Mouse (Mus musculus): Measurements from ENCODE around the gene Zfp873.
"Not testable (repeated sequence)": the region's sequence is repeated elsewhere in the genome, so short reads cannot be mapped to it uniquely, and the experiment has no call there.

Zfp873 gene

GRCm38 (mm10) chr10:82047597-82048459 lies at the start of gene Zfp873:
Gene Zfp873 (plus strand): TSS chr10:82048123.
- in situ Hi-C loops (cut with MboI, MseI): loop anchor here (5.0 kb wide), 1 partner anchor 814 kb away; no protein-coding TSS in a partner anchor

DNA sequence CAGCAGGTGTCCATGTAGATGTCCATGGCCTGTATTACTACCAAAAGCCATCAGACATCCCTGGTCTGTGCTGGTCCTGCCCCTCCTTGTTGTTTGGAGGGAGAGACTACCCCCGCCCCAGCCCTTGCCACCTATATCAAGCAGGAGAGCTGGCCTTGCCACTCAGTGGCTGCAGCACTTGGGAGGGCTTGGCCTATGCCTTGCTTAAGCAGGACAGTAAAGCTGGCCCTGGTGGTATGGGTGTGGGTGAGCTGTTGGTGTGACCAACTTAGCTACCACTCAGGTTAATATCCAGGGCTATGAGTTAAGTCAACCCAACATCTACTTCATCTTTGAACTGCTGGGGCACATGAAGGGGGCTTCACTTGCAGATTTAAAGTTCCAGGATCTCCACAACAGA lies 44.7 kb upstream of the Zfp873 start:
- in situ Hi-C loops (cut with MboI, MseI): loop anchor here (5.0 to 10.0 kb wide), 2 partner anchors 49 to 138 kb away; partner anchors contain the start of gene Gm32687

DNA sequence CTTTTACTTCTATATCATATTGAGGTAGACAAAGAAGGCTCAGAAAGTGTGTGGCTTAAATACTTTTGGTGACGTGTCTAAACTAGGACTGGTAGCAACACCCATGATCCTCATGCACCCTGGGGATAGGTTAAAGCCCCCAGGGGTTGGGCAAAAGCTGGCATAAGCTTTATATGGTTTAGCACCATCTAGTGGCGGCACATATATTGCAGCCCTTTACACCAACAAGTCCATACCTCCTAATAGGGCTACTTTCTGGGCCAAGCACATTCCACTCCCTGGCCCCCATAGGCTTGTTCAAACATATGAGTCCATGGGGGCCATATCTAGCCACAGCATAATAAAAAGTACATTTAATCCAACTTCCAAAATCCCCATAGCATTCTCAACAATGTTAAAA lies 43.1 kb upstream of the Zfp873 start:
- in situ Hi-C loops (cut with MboI, MseI): loop anchor here (5.0 to 10.0 kb wide), 2 partner anchors 47 to 140 kb away; partner anchors contain the start of gene Gm32687

DNA sequence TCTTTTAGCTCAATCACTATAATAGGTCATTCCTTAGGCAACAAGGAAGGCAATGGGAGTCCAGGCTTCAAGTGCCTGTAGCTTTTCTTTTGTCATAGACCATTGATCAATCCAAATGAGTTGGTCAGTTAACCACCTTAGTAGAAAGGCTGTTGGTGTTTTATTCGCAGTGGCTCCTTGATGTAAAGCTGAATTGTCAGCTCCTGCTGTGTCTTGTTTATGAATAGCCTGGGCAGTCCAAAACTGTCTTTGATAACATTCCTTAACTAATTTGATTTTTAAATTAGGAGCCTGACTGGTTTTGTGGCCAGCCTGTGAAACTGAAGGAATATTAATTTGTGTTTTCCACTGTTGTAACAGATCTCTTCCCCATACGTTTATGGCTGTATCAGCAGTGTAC lies 5.7 kb upstream of the Zfp873 start:
- in situ Hi-C loops (cut with MboI, MseI): no loop called here

DNA sequence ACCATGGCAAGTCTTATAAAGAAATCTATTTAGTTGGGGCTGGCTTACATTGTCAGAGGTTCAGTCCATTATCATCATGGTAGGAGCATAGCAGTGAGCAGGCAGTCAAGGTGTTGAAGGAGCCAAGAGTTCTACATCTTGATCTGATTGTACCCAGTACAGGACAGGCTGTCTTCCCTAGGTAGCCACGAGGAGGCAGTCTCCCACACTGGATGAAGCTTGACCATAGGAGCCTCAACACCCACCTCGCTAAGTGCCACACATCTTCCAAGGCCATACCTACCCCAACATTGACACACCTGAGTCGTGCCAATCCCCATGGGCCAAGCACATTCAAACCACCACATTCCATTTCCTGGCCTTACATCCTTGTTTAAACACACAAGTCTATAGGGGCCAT lies 1.3 kb upstream of the Zfp873 start:
- in situ Hi-C loops (cut with MboI, MseI): loop anchor here (5.0 kb wide), 1 partner anchor 816 kb away; no protein-coding TSS in a partner anchor

- in situ Hi-C loops (cut with MboI, MseI): loop anchor here (5.0 kb wide), 1 partner anchor 814 kb away; no protein-coding TSS in a partner anchor
These were observed 509 bp downstream of the Zfp873 start for GRCm38 (mm10) chr10:82048460-82048804.

- in situ Hi-C loops (cut with MboI, MseI): not testable (repeated sequence)
These were observed 35.1 kb downstream of the Zfp873 start, which contains the start of gene BC024063 for GRCm38 (mm10) chr10:82082728-82083621. Gene BC024063 (plus strand): TSS chr10:82083353.

- in situ Hi-C loops (cut with MboI, MseI): not testable (repeated sequence)
These were observed 35.7 kb downstream of the Zfp873 start for GRCm38 (mm10) chr10:82083622-82083971.

Data from T-helper 2 cell (primary cell).